Mouse (Mus musculus) myocyte (in vitro differentiated cells): ENCODE data around the gene Mtfmt.

Source experiments
- MYOD1 ChIP-seq, 3 experiments: IDR thresholded peaks; one replicate each; pipeline ENCODE4 v1.6.1; 2011; ENCODE audit warnings: control low read depth in 2 of 3, low read depth in 2 of 3, mild to moderate bottlenecking in 2 of 3, moderate library complexity in 1 of 3; ENCODE audit not compliant: insufficient read length in 2 of 3, control insufficient read depth in 1 of 3
- MYOG ChIP-seq, 3 experiments: IDR thresholded peaks; one replicate each; pipeline ENCODE4 v1.6.1; 2011; ENCODE audit warnings: control low read depth in 2 of 3, low read depth in 2 of 3, mild to moderate bottlenecking in 2 of 3; ENCODE audit not compliant: insufficient read length in 2 of 3, control insufficient read depth in 1 of 3, insufficient read depth in 1 of 3
- POLR2A ChIP-seq: IDR thresholded peaks from one replicate; pipeline ENCODE4 v1.6.1; 2011; ENCODE audit warnings: low read depth, mild to moderate bottlenecking, control low read depth, moderate library complexity; ENCODE audit not compliant: insufficient read length
- POLR2AphosphoS2 ChIP-seq: IDR thresholded peaks from one replicate; pipeline ENCODE4 v1.6.1; 2011; ENCODE audit warnings: low read depth, control low read depth; ENCODE audit not compliant: insufficient read length
- REST ChIP-seq: IDR thresholded peaks from one replicate; pipeline ENCODE4 v1.6.1; 2011; ENCODE audit warnings: mild to moderate bottlenecking, control low read depth, moderate library complexity; ENCODE audit not compliant: insufficient read depth, insufficient read length
- USF1 ChIP-seq: IDR thresholded peaks from one replicate; pipeline ENCODE4 v1.6.1; 2011; ENCODE audit warnings: low read depth, mild to moderate bottlenecking, control low read depth, moderate library complexity

DNA sequence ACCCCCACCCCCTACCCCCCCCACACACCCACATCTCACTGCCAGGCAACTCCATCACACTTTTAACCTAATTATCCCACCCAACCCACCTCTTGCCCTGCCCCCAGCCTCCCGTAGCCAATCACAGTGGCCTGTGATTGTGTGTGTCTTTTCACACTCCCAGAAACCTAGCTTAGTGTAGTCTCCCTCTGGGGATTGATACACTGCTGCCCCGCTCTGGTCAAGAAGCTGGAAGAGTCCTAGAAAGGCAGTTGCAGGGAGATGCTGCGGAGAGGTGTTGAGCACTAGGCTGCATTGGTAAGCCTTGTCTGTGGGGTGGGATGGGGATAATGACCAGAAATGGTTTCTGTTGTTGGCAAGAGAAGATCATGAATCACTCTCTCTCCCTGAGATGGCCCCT lies 17.8 kb upstream of the Mtfmt start:
- TF ChIP-seq POLR2A, result no peak
- TF ChIP-seq MYOG (IDR thresholded peaks at IDR 0.05; ENCODE audit: control insufficient read depth in 1 of 3, insufficient read depth in 1 of 3, insufficient read length in 2 of 3, low read depth in 2 of 3), result no peak
- no peak for TF ChIP-seq USF1
- TF ChIP-seq POLR2AphosphoS2, result no peak
- TF ChIP-seq REST, result no peak
- TF ChIP-seq MYOD1 (IDR thresholded peaks at IDR 0.05; ENCODE audit: control insufficient read depth in 1 of 3, insufficient read length in 2 of 3, low read depth in 2 of 3), result no peak
